Mouse (Mus musculus): ENCODE results near the gene Rbms3. TPM values are rescaled to one million over a fixed set of nuclear protein-coding genes. Genes with fewer than 3 reads are reported as not detected.

The Rbms3 gene
- polyA plus RNA-seq, 1 experiment from 2014 or later, result 75.1 TPM

GRCm38 (mm10) chr9:117172526-117172925, 457.2 kb downstream of the Rbms3 start:
- Histone ChIP-seq H3K4me3 (ENCODE audit: low read length) (no peak overlapping the region), H3K4me1 (ENCODE audit: control insufficient read depth, insufficient read depth, low read depth, low read length) (no peaks in the 10 kb centered on the region), H3K27ac (ENCODE audit: low read depth, low read length) (no peak overlapping the region), H3K36me3 (ENCODE audit: control insufficient read depth, insufficient read depth, low read length) (no peaks in the 10 kb centered on the region), H3K9me3 (ENCODE audit: control insufficient read depth, low read length) (no peaks in the 10 kb centered on the region), H3K4me2 (ENCODE audit: low read length) (no peak overlapping the region), H3K27me3 (replicated peaks; ENCODE audit: control insufficient read depth, insufficient read depth, low read length) (no peaks in the 10 kb centered on the region), H3K9ac (ENCODE audit: low read depth, low read length) (no peak overlapping the region)
- ATAC-seq, result no peak
- WGBS, result 89% methylated on average over 7 of the region's 7 CpGs

- no peak overlapping the region for H3K4me2 ChIP-seq (ENCODE audit: low read length)
- H3K4me1 ChIP-seq (ENCODE audit: control insufficient read depth, insufficient read depth, low read depth, low read length), result no peaks in the 10 kb centered on the region
- H3K9ac ChIP-seq (ENCODE audit: low read depth, low read length), result no peak overlapping the region
- no peaks in the 10 kb centered on the region for H3K27me3 ChIP-seq (replicated peaks; ENCODE audit: control insufficient read depth, insufficient read depth, low read length)
- H3K27ac ChIP-seq (ENCODE audit: low read depth, low read length), result no peak overlapping the region
- H3K4me3 ChIP-seq (ENCODE audit: low read length), result no peak overlapping the region
- no peaks in the 10 kb centered on the region for H3K9me3 ChIP-seq (ENCODE audit: control insufficient read depth, low read length)
- no peaks in the 10 kb centered on the region for H3K36me3 ChIP-seq (ENCODE audit: control insufficient read depth, insufficient read depth, low read length)
- ATAC-seq, result no peak
- 95% methylated on average over 5 of the region's 5 CpGs for WGBS
These were observed 460.5 kb downstream of the Rbms3 start for GRCm38 (mm10) chr9:117169196-117169595.

GRCm38 (mm10) chr9:117163143-117163542, 466.6 kb downstream of the Rbms3 start:
- 7% methylated on average over 6 of the region's 6 CpGs for WGBS
- no peak overlapping the region for H3K4me2 ChIP-seq (ENCODE audit: low read length)
- H3K36me3 ChIP-seq (ENCODE audit: control insufficient read depth, insufficient read depth, low read length), result no peaks in the 10 kb centered on the region
- ATAC-seq, result peak; percentile 45; the same call in 1 of the 2 replicates
- no peak overlapping the region for H3K4me3 ChIP-seq (ENCODE audit: low read length)
- no peak overlapping the region for H3K27ac ChIP-seq (ENCODE audit: low read depth, low read length)
- no peaks in the 10 kb centered on the region for H3K9me3 ChIP-seq (ENCODE audit: control insufficient read depth, low read length)
- H3K9ac ChIP-seq (ENCODE audit: low read depth, low read length), result no peak overlapping the region
- H3K4me1 ChIP-seq (ENCODE audit: control insufficient read depth, insufficient read depth, low read depth, low read length), result peaks cover 8% of the 10 kb centered on the region
- no peaks in the 10 kb centered on the region for H3K27me3 ChIP-seq (replicated peaks; ENCODE audit: control insufficient read depth, insufficient read depth, low read length)

- H3K9me3 ChIP-seq (ENCODE audit: control insufficient read depth, low read length), result no peaks in the 10 kb centered on the region
- no peaks in the 10 kb centered on the region for H3K27me3 ChIP-seq (replicated peaks; ENCODE audit: control insufficient read depth, insufficient read depth, low read length)
- ATAC-seq, result no peak
- no peak overlapping the region for H3K4me3 ChIP-seq (ENCODE audit: low read length)
- 69% methylated on average over 6 of the region's 6 CpGs for WGBS
- no peak overlapping the region for H3K27ac ChIP-seq (ENCODE audit: low read depth, low read length)
- no peaks in the 10 kb centered on the region for H3K36me3 ChIP-seq (ENCODE audit: control insufficient read depth, insufficient read depth, low read length)
- no peak overlapping the region for H3K4me2 ChIP-seq (ENCODE audit: low read length)
- no peak overlapping the region for H3K9ac ChIP-seq (ENCODE audit: low read depth, low read length)
- H3K4me1 ChIP-seq (ENCODE audit: control insufficient read depth, insufficient read depth, low read depth, low read length), result peaks cover 8% of the 10 kb centered on the region
These were observed 468.6 kb downstream of the Rbms3 start for GRCm38 (mm10) chr9:117161150-117161549.

- 54% methylated on average over 9 of the region's 9 CpGs for WGBS
These were observed 473.3 kb downstream of the Rbms3 start for GRCm38 (mm10) chr9:117156330-117156905.

GRCm38 (mm10) chr9:117154590-117154989, 475.1 kb downstream of the Rbms3 start:
- no peak for ATAC-seq
- Histone ChIP-seq H3K4me2 (ENCODE audit: low read length) (no peak overlapping the region), H3K27ac (ENCODE audit: low read depth, low read length) (no peak overlapping the region), H3K9me3 (ENCODE audit: control insufficient read depth, low read length) (no peaks in the 10 kb centered on the region), H3K9ac (ENCODE audit: low read depth, low read length) (no peak overlapping the region), H3K4me3 (ENCODE audit: low read length) (no peak overlapping the region), H3K36me3 (ENCODE audit: control insufficient read depth, insufficient read depth, low read length) (no peaks in the 10 kb centered on the region), H3K4me1 (ENCODE audit: control insufficient read depth, insufficient read depth, low read depth, low read length) (peaks cover 3% of the 10 kb centered on the region; the same call in 1 of the 2 replicates), H3K27me3 (replicated peaks; ENCODE audit: control insufficient read depth, insufficient read depth, low read length) (no peaks in the 10 kb centered on the region)
- WGBS, result 90% methylated on average over 4 of the region's 4 CpGs

More at GRCm38 (mm10) chr9:117156330-117156905, 473.3 kb downstream of the Rbms3 start:
- ATAC-seq, result no peak
- no peaks in the 10 kb centered on the region for H3K9me3 ChIP-seq (ENCODE audit: control insufficient read depth, low read length)
- H3K4me1 ChIP-seq (ENCODE audit: control insufficient read depth, insufficient read depth, low read depth, low read length), result peaks cover 3% of the 10 kb centered on the region; the same call in 1 of the 2 replicates
- H3K4me2 ChIP-seq (ENCODE audit: low read length), result no peak overlapping the region
- no peak overlapping the region for H3K4me3 ChIP-seq (ENCODE audit: low read length)
- no peaks in the 10 kb centered on the region for H3K36me3 ChIP-seq (ENCODE audit: control insufficient read depth, insufficient read depth, low read length)
- no peak overlapping the region for H3K9ac ChIP-seq (ENCODE audit: low read depth, low read length)
- no peaks in the 10 kb centered on the region for H3K27me3 ChIP-seq (replicated peaks; ENCODE audit: control insufficient read depth, insufficient read depth, low read length)
- H3K27ac ChIP-seq (ENCODE audit: low read depth, low read length), result no peak overlapping the region

DNA sequence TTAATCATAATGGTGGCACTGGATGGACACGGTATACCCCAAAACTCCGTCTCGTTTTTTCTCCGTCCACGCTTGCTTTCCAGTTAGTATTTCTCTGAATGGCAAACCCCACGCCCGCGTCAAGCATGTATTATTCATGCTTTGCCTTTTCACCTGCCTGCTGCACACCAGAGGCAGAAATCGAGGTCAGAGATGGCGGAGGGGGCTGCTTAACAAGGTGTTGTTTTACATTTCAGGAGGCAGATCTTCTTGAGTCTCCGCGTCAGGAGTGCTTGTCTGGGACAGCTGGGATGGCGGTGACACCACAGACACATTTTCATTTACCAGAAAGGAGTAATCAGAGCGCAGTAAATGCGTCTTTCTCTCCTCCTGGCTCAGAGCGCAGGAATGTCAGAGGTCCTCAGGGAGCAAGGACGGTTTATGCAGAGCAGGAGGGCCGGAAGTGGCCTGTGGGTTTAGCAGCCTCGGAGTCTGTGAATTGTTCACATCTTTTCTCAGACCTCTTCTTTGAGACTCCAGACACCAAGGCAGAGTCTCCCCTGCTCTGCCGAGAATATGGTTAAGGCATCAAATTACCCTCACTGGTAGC, 475.9 kb downstream of the Rbms3 start:
- Histone ChIP-seq H3K4me3 (ENCODE audit: low read length) (no peak overlapping the region), H3K9ac (ENCODE audit: low read depth, low read length) (no peak overlapping the region)
- peak; percentile 24; the same call in 1 of the 2 replicates for ATAC-seq

DNA sequence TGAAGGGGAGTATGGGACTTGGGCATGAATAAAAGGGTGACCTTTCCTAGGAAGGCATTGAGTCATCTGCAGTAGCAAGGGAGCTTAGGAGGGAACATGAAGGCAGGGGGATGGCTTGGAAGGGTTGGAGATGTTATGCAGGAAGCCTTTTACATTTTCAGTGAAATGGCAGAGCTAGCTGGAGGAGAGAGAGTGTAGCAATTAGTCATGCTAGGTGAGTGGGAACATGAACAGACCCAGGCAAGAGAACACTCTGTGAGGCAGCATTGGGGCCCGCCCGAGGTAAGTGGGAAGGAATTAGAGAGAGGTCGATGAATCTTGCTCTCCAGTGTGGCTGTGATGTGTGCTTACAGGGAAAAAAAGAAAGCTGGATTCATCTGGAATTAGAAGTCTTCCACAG, 477.8 kb downstream of the Rbms3 start:
- H3K9ac ChIP-seq (ENCODE audit: low read depth, low read length), result no peak overlapping the region
- H3K4me1 ChIP-seq (ENCODE audit: control insufficient read depth, insufficient read depth, low read depth, low read length), result peaks cover 3% of the 10 kb centered on the region; the same call in 1 of the 2 replicates
- H3K27me3 ChIP-seq (replicated peaks; ENCODE audit: control insufficient read depth, insufficient read depth, low read length), result no peaks in the 10 kb centered on the region
- no peak for ATAC-seq
- no peak overlapping the region for H3K4me3 ChIP-seq (ENCODE audit: low read length)
- no peaks in the 10 kb centered on the region for H3K36me3 ChIP-seq (ENCODE audit: control insufficient read depth, insufficient read depth, low read length)
- H3K4me2 ChIP-seq (ENCODE audit: low read length), result no peak overlapping the region
- 67% methylated on average over 3 of the region's 3 CpGs for WGBS
- H3K27ac ChIP-seq (ENCODE audit: low read depth, low read length), result no peak overlapping the region
- no peaks in the 10 kb centered on the region for H3K9me3 ChIP-seq (ENCODE audit: control insufficient read depth, low read length)

More for the DNA sequence above, 475.9 kb downstream of the Rbms3 start:
- 63% methylated on average over 20 of the region's 20 CpGs for WGBS
- Histone ChIP-seq H3K4me1 (ENCODE audit: control insufficient read depth, insufficient read depth, low read depth, low read length) (peaks cover 3% of the 10 kb centered on the region; the same call in 1 of the 2 replicates), H3K36me3 (ENCODE audit: control insufficient read depth, insufficient read depth, low read length) (no peaks in the 10 kb centered on the region), H3K27me3 (replicated peaks; ENCODE audit: control insufficient read depth, insufficient read depth, low read length) (no peaks in the 10 kb centered on the region), H3K4me2 (ENCODE audit: low read length) (peak overlapping the region; percentile 3; the same call in 1 of the 2 replicates), H3K27ac (ENCODE audit: low read depth, low read length) (no peak overlapping the region), H3K9me3 (ENCODE audit: control insufficient read depth, low read length) (no peaks in the 10 kb centered on the region)

- Histone ChIP-seq H3K4me1 (ENCODE audit: control insufficient read depth, insufficient read depth, low read depth, low read length) (no peaks in the 10 kb centered on the region), H3K9me3 (ENCODE audit: control insufficient read depth, low read length) (no peaks in the 10 kb centered on the region), H3K9ac (ENCODE audit: low read depth, low read length) (no peak overlapping the region), H3K27ac (ENCODE audit: low read depth, low read length) (no peak overlapping the region), H3K27me3 (replicated peaks; ENCODE audit: control insufficient read depth, insufficient read depth, low read length) (no peaks in the 10 kb centered on the region), H3K4me2 (ENCODE audit: low read length) (no peak overlapping the region), H3K4me3 (ENCODE audit: low read length) (no peak overlapping the region), H3K36me3 (ENCODE audit: control insufficient read depth, insufficient read depth, low read length) (no peaks in the 10 kb centered on the region)
- WGBS, result 66% methylated on average over 7 of the region's 7 CpGs
- no peak for ATAC-seq
These were observed 485.5 kb downstream of the Rbms3 start for GRCm38 (mm10) chr9:117144057-117144723.
